ENCODE assay signal across 7 mouse cellular contexts in the genomic region with DNA sequence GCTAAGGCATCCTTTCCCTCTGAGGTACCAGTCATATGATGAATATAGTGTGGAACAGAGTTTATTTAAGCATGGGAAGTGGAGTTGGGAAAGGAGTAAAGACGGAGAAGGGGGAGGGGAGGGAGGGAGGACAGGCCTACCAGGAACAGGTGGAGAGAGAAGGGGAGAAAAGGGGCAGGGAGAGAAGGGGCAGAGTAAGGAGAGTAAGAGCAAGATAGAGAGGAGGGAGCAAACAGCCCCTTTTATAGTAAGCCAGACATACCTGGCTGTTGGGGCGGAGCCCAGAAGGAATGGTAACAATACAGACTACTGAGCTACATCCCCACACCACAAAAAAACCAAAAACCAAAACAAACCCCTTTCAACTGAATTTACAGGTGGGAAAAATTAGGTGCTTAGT. TPM values are rescaled to one million over a fixed set of nuclear protein-coding genes. Genes with fewer than 3 reads are reported as not detected.
DNase-seq lines count a peak whose midpoint lies in the region; ATAC-seq lines count a peak whose summit lies in the region.

No protein-coding gene starts in this region.

- H3K27me3 ChIP-seq in neural tube, embryonic 11.5 days (ENCODE audit: control insufficient read depth, insufficient read depth, low read length) = no peaks in the 10 kb centered on the region
- no peaks in the 10 kb centered on the region for H3K27me3 ChIP-seq in forebrain, embryonic 15.5 days
- no peaks in the 10 kb centered on the region for H3K27me3 ChIP-seq in liver, embryonic 12.5 days (replicated peaks)

- peaks cover 22% of the 10 kb centered on the region for H3K4me1 ChIP-seq in neural tube, embryonic 11.5 days (ENCODE audit: control insufficient read depth, insufficient read depth, low read length)
- H3K4me1 ChIP-seq in forebrain, embryonic 15.5 days = peaks cover 45% of the 10 kb centered on the region
- peaks cover 44% of the 10 kb centered on the region for H3K4me1 ChIP-seq in liver, embryonic 12.5 days

- peak overlapping the region; percentile 53 for H3K4me2 ChIP-seq in neural tube, embryonic 11.5 days (ENCODE audit: low read depth)
- H3K4me2 ChIP-seq in forebrain, embryonic 15.5 days (replicated peaks) = peak overlapping the region; percentile 58
- H3K4me2 ChIP-seq in liver, embryonic 12.5 days = peak overlapping the region; percentile 54

- H3K27ac ChIP-seq in neural tube, embryonic 11.5 days (ENCODE audit: low read depth, low read length) = peak overlapping the region; percentile 95
- H3K27ac ChIP-seq in forebrain, embryonic 15.5 days (replicated peaks) = peak overlapping the region; percentile 92
- H3K27ac ChIP-seq in liver, embryonic 12.5 days = peak overlapping the region; percentile 69; the same call in 1 of the 2 replicates

- WGBS in neural tube, embryonic 11.5 days = 20% methylated on average over 2 of the region's 2 CpGs
- 12% methylated on average over 2 of the region's 2 CpGs for WGBS in forebrain, embryonic 15.5 days
- WGBS in liver, embryonic 12.5 days (ENCODE audit: insufficient replicate concordance) = 48% methylated on average over 2 of the region's 2 CpGs

- no peak for DNase-seq in neural tube, embryonic 11.5 days (ENCODE audit: low spot score)
- no peak for DNase-seq in neural tube, embryonic 10.5 days (ENCODE audit: extremely low spot score, low spot score)
- DNase-seq in ovary, adult 18-20 months (ENCODE audit: low spot score) = no peak
- no peak for DNase-seq in frontal cortex, postnatal 25 days (ENCODE audit: low spot score in 2 of 2)
- no peak for DNase-seq in urinary bladder, postnatal 36 days (ENCODE audit: low spot score in 2 of 2)

- H3K9ac ChIP-seq in neural tube, embryonic 11.5 days (ENCODE audit: low read length) = no peak overlapping the region; the same call in 1 of the 2 replicates
- no peak overlapping the region for H3K9ac ChIP-seq in forebrain, embryonic 15.5 days (replicated peaks)
- peak overlapping the region; percentile 44; the same call in 1 of the 2 replicates for H3K9ac ChIP-seq in liver, embryonic 12.5 days

- H3K4me3 ChIP-seq in neural tube, embryonic 11.5 days (ENCODE audit: low read depth, low read length) = no peak overlapping the region
- H3K4me3 ChIP-seq in forebrain, embryonic 15.5 days = no peak overlapping the region
- H3K4me3 ChIP-seq in liver, embryonic 12.5 days = peak overlapping the region; percentile 11; the same call in 1 of the 2 replicates

- H3K9me3 ChIP-seq in neural tube, embryonic 11.5 days (ENCODE audit: control insufficient read depth, low read length) = no peaks in the 10 kb centered on the region
- no peaks in the 10 kb centered on the region for H3K9me3 ChIP-seq in forebrain, embryonic 15.5 days
- no peaks in the 10 kb centered on the region for H3K9me3 ChIP-seq in liver, embryonic 12.5 days (replicated peaks)

- H3K36me3 ChIP-seq in neural tube, embryonic 11.5 days (ENCODE audit: control insufficient read depth, insufficient read depth, low read length) = 0 out of 2 replicates have a peak, but pooled peaks cover 2% of the 10 kb centered on the region
- H3K36me3 ChIP-seq in forebrain, embryonic 15.5 days = peaks cover 18% of the 10 kb centered on the region
- H3K36me3 ChIP-seq in liver, embryonic 12.5 days = peaks cover 50% of the 10 kb centered on the region

- no peak for ATAC-seq in neural tube, embryonic 11.5 days (ENCODE audit: insufficient read depth, low FRiP score, low TSS enrichment)
- no peak; the same call in 1 of the 2 replicates for ATAC-seq in forebrain, embryonic 15.5 days (replicated peaks)
- ATAC-seq in liver, embryonic 12.5 days = no peak

RNA-seq across cellular contexts. Expression of gene Cbx5, which starts 23.6 kb away (rescaled TPM):
- 187 and 189 TPM in 2 replicates for polyA plus RNA-seq in neural tube, embryonic 11.5 days (2014; fragmentation: Nextera tagmentation; extraction: Ambion mirVana)
- 134 and 139 TPM in 2 replicates for polyA plus RNA-seq in forebrain, embryonic 15.5 days (2015; fragmentation: Nextera tagmentation; extraction: Ambion mirVana)
- 84.2 and 84.5 TPM in 2 replicates for polyA plus RNA-seq in liver, embryonic 12.5 days (2016; fragmentation: Nextera tagmentation; extraction: Ambion mirVana)

RNA-seq across cellular contexts. Expression of gene Hnrnpa1, which starts 24.2 kb away (rescaled TPM):
- polyA plus RNA-seq in neural tube, embryonic 11.5 days (2014; fragmentation: Nextera tagmentation; extraction: Ambion mirVana) = 1,373 and 1,392 TPM in 2 replicates
- polyA plus RNA-seq in forebrain, embryonic 15.5 days (2015; fragmentation: Nextera tagmentation; extraction: Ambion mirVana) = 995 and 1,028 TPM in 2 replicates
- polyA plus RNA-seq in liver, embryonic 12.5 days (2016; fragmentation: Nextera tagmentation; extraction: Ambion mirVana) = 584 and 591 TPM in 2 replicates

RNA-seq across cellular contexts. Expression of gene Nfe2, which starts 42.2 kb away (rescaled TPM):
- 6.5 and 7.3 TPM in 2 replicates for polyA plus RNA-seq in neural tube, embryonic 11.5 days (2014; fragmentation: Nextera tagmentation; extraction: Ambion mirVana)
- polyA plus RNA-seq in forebrain, embryonic 15.5 days (2015; fragmentation: Nextera tagmentation; extraction: Ambion mirVana) = 0.38 and 0.63 TPM in 2 replicates
- 168 TPM in 2 replicates for polyA plus RNA-seq in liver, embryonic 12.5 days (2016; fragmentation: Nextera tagmentation; extraction: Ambion mirVana)

RNA-seq across cellular contexts. Expression of gene Smug1, which starts 49.2 kb away (rescaled TPM):
- polyA plus RNA-seq in neural tube, embryonic 11.5 days (2014; fragmentation: Nextera tagmentation; extraction: Ambion mirVana) = 55.9 and 65.4 TPM in 2 replicates
- 24.7 and 26.8 TPM in 2 replicates for polyA plus RNA-seq in forebrain, embryonic 15.5 days (2015; fragmentation: Nextera tagmentation; extraction: Ambion mirVana)
- 6.7 and 7.8 TPM in 2 replicates for polyA plus RNA-seq in liver, embryonic 12.5 days (2016; fragmentation: Nextera tagmentation; extraction: Ambion mirVana)

RNA-seq across cellular contexts. Expression of gene Copz1, which starts 56.5 kb away (rescaled TPM):
- 307 and 317 TPM in 2 replicates for polyA plus RNA-seq in neural tube, embryonic 11.5 days (2014; fragmentation: Nextera tagmentation; extraction: Ambion mirVana)
- 215 and 220 TPM in 2 replicates for polyA plus RNA-seq in forebrain, embryonic 15.5 days (2015; fragmentation: Nextera tagmentation; extraction: Ambion mirVana)
- 246 and 250 TPM in 2 replicates for polyA plus RNA-seq in liver, embryonic 12.5 days (2016; fragmentation: Nextera tagmentation; extraction: Ambion mirVana)

Comparison
In these comparisons a context has a peak if more than half of its experiments do, and no peak if none do; other contexts are left out.
1. RNA of gene Nfe2, which starts 42.2 kb away (polyA plus RNA-seq): 168 TPM in liver, embryonic 12.5 days; 6.5 to 7.3 TPM in neural tube, embryonic 11.5 days and 0.38 to 0.63 TPM in forebrain, embryonic 15.5 days; every median in the first group is over 10 times any median in the second.
2. Peak in every context shown above with its lines, with median percentiles within 50 percentile points of each other: H3K27ac ChIP-seq and H3K4me2 ChIP-seq.